Mouse (Mus musculus) hindbrain, embryonic 10.5 days (tissue): ENCODE measurements around the gene Xaf1. TPM values are rescaled to one million over a fixed set of nuclear protein-coding genes. Genes with fewer than 3 reads are reported as not detected.

Source experiments
- DNase-seq: peaks from one replicate; pipeline ENCODE4 v3.0.0-alpha.2; 2017; ENCODE audit warnings: low spot score
- H3K27ac ChIP-seq: fragments of 300-500 bp; sonication (generic); 2 replicates; pipeline ENCODE4 v1.5.1; 2016; ENCODE audit warnings: mild to moderate bottlenecking, moderate library complexity
- H3K27me3 ChIP-seq: fragments of 300-500 bp; sonication (generic); 2 replicates; pipeline ENCODE4 v1.6.1; 2016; ENCODE audit warnings: mild to moderate bottlenecking; ENCODE audit not compliant: poor library complexity, insufficient read depth, severe bottlenecking
- H3K36me3 ChIP-seq: fragments of 300-500 bp; sonication (generic); 2 replicates; pipeline ENCODE4 v1.6.1; 2016; ENCODE audit warnings: mild to moderate bottlenecking, moderate library complexity
- H3K4me1 ChIP-seq: fragments of 300-500 bp; sonication (generic); replicated peaks from 2 replicates; pipeline ENCODE4 v1.6.1; 2016; ENCODE audit warnings: mild to moderate bottlenecking
- H3K4me3 ChIP-seq: fragments of 300-500 bp; sonication (generic); 2 replicates; pipeline ENCODE4 v1.5.1; 2016; ENCODE audit warnings: mild to moderate bottlenecking, moderate library complexity
- H3K9me3 ChIP-seq: fragments of 300-500 bp; sonication (generic); 2 replicates; pipeline ENCODE4 v1.6.1; 2016; ENCODE audit warnings: mild to moderate bottlenecking, moderate library complexity
- WGBS: fragments of 180-500 bp; shearing (Covaris S2); methylation state at CpG from one replicate; pipeline ENCODE4 v1.1.7; 2016; 5-methylcytosine and 5-hydroxymethylcytosine counted together
- polyA plus RNA-seq: library from polyadenylated mRNA; unstranded; fragments of >200 nt; fragmentation: Nextera tagmentation; extraction: Ambion mirVana; gene quantifications from 2 replicates; pipeline ENCODE4 v1.2.1, GENCODE M21; 2016

Xaf1 gene
- 2.3 and 2.9 TPM in 2 replicates for polyA plus RNA-seq

DNA sequence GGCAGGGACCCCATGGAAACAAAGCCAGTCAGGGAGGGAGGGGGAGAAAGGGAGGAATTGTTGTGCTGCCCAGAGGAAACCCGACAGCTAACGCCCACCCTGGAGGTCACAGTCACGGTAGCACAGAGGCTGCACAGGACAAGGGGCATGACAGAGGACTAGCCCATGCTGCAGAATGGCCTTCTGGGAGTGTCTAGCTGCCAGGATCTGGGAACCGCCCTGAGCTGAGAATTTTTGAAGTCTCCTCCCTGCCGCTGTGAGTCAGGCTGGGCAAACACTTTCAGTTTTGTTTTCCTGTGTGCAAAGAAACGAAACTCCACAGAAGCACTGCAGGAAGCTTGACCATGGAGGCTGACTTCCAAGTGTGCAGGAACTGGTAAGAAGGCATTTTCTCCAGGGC is at the start of gene Xaf1:
TSS of gene Xaf1 (plus strand) at position 296 of the 400 bp plus-strand sequence.
- Histone ChIP-seq H3K27me3 (no peaks in the 10 kb centered on the region), H3K4me1 (peaks cover 11% of the 10 kb centered on the region), H3K36me3 (no peaks in the 10 kb centered on the region), H3K27ac (peak within 1 kb of the TSS; percentile 51), H3K4me3 (no peak within 1 kb of the TSS), H3K9me3 (no peaks in the 10 kb centered on the region)
- DNase-seq: peak; percentile 15
- 27% methylated on average over 6 of the region's 6 CpGs for WGBS

DNA sequence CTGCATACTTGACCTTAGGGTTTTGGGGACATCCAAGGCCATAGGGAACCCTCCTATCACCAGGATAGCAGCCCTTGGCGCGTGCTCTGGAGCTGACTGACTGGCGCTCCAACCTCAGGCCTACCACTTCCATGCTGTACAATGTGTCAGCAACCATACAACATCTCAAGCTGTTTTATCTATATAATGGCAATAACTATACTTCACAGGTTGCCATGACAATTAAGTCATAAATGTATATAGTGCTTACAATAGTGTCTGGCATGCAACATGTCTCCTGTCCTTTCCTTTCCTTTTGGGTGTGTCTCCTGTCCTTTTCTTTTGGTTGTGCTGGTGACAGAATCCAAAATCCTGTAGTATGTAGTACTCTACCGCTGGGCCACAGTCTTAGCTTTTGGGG is 45.8 kb upstream of the Xaf1 start:
- H3K9me3 ChIP-seq: no peaks in the 10 kb centered on the region
- H3K27me3 ChIP-seq: no peaks in the 10 kb centered on the region
- no peaks in the 10 kb centered on the region for H3K4me1 ChIP-seq
- no peak overlapping the region for H3K4me3 ChIP-seq
- H3K27ac ChIP-seq: no peak overlapping the region
- no peak for DNase-seq
- no peaks in the 10 kb centered on the region for H3K36me3 ChIP-seq
- WGBS: 95% methylated on average over 4 of the region's 4 CpGs

DNA sequence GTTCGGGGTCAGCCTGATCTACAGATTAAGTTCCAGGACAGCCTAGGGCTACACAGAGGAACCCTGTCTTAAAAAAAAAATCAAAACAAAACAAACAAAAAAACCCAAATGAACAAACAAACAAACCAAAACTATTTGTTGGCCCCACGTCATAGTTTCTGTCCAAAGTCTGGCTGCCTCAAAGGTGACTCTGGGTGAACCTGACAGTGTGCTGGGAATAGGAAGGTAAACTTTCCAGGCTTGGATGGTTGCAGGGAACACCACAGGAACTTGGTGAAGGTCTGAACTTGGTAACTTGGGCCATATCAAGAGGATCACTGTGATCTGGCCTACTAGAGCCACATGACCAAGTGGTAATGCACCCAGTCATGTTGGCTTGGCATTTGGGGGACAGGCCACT is 45.0 kb upstream of the Xaf1 start:
- H3K4me3 ChIP-seq: no peak overlapping the region
- no peak for DNase-seq
- no peaks in the 10 kb centered on the region for H3K4me1 ChIP-seq
- no peaks in the 10 kb centered on the region for H3K27me3 ChIP-seq
- no peaks in the 10 kb centered on the region for H3K36me3 ChIP-seq
- no peak overlapping the region for H3K27ac ChIP-seq
- 81% methylated on average over 2 of the region's 2 CpGs for whole genome bisulfite sequencing
- H3K9me3 ChIP-seq: no peaks in the 10 kb centered on the region

DNA sequence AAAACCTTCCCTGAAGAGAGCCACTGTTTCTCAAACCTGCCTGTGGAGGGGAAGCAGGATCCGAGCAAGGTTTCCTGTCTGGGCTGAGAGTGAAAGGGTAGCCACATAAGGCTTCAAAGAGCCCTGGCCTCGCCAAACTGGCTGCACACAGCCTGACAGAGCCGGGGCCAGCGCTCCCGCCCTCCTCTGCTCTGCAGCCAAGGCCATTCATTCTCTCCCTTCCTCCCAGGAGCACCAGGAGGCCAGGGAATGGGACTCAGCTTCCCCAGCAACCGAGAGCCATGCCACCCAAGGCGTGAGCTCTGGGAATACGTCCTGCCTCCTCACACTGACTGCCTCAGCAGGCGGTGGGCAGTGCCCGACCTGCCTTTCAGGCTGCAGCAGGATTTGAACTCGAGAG is 35.9 kb upstream of the Xaf1 start:
- Histone ChIP-seq H3K36me3 (no peaks in the 10 kb centered on the region), H3K27me3 (peaks cover 59% of the 10 kb centered on the region), H3K27ac (0 out of 2 replicates have a peak overlapping the region, but pooled peaks have one; percentile 41), H3K4me3 (peak overlapping the region; percentile 55), H3K4me1 (peaks cover 26% of the 10 kb centered on the region), H3K9me3 (no peaks in the 10 kb centered on the region)
- 6% methylated on average over 11 of the region's 11 CpGs for WGBS
- DNase-seq: peak; percentile 18

DNA sequence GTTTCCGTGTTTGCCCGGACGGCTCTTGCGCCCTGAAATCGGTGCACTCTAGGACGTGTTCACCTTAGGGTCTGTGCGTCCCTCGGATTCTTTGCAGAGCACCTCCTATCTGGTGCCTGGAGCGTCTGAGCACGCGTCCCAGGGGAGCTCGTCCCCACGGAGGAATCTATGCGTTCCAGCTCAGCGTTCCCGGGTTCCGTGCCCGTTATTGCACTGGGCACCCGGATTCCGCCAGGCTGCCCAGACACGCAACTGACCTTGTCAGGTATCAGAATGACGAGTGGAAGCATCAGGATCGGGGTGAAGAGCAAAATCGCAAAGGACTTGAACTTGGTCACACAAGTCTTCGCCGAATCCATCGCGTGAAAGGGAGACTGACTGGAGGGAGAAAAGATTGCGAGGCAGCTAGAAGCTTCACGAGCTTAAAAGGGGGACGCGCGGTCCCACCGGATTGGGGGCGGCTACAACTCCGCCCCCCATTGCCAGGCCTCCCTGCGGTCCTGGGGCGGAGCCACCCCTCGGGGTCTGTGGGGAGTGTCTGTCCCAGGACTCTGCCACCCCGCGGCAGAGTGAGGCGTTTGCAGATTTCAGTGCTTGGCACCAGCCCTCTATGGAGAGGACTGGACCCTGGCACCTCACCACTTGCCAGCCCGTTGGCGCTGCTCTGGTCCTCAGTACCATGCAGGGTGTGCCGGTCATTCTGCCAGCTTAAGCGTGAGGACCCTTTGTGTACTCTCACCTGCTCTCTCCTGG is 35.0 kb upstream of the Xaf1 start:
- Histone ChIP-seq H3K36me3 (no peaks in the 10 kb centered on the region), H3K27me3 (peaks cover 59% of the 10 kb centered on the region), H3K4me1 (peaks cover 26% of the 10 kb centered on the region), H3K4me3 (peak overlapping the region; percentile 55), H3K9me3 (no peaks in the 10 kb centered on the region), H3K27ac (peak overlapping the region; percentile 30; the same call in 1 of the 2 replicates)
- peak; percentile 67 for DNase-seq
- 2% methylated on average over 46 of the region's 46 CpGs for WGBS

DNA sequence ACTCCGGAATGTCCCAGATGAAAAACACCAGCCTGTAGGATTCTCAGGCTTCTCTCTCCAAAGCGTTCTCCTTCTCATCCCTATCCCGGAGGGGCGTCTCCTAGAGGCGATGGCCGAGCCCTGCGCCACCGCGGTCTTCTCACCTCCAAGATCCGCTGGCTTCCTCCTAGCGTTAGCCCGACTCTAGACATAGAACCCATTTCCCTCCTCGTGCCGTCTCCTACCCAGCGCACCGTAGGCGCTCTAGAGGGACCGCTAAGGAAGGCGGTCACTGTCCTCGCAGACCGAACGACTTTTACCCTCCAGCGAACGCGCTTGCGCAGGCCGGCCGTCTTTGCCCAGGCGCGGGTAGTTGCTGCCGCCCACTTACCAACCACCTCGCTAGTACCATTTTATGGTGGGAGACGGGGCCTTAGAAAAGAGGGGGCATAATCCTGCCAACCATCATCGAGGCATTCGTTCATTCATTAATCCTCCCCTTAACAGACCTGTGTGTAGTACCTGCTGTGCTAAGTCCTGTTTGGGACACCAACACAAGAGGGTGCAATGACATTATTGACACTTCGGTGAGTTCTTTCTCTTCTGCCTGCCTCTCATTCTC is 34.4 kb upstream of the Xaf1 start, which contains the start of gene Slc13a5:
TSS of gene Slc13a5 (minus strand) at position 263 of the 601 bp plus-strand sequence.
- Histone ChIP-seq H3K27me3 (peaks cover 59% of the 10 kb centered on the region), H3K36me3 (no peaks in the 10 kb centered on the region), H3K4me1 (peaks cover 26% of the 10 kb centered on the region), H3K4me3 (peak within 1 kb of the TSS; percentile 55), H3K27ac (peak within 1 kb of the TSS; percentile 30; the same call in 1 of the 2 replicates), H3K9me3 (no peaks in the 10 kb centered on the region)
- peak; percentile 57 for DNase-seq
- WGBS: 2% methylated on average over 36 of the region's 36 CpGs

DNA sequence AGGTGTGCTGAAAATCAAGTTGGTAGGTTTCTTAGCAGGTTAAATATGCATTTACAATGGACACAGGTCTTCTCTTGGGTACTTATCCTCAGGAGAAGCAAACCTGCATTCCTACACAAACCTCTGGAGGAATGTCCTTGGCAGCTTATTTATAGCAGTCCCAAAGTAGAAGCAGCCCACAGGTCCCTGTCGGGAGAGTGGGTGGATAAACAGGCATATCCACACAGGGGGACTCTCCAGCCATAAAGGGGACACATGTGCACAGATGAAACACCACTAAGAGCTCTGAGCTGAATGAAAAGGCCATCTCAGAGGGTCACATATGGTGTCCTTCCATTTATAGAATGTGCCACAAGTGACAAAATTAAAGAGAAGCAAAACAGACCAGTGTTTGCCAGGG is 29.7 kb upstream of the Xaf1 start:
- no peak overlapping the region for H3K4me3 ChIP-seq
- DNase-seq: no peak
- peaks cover 22% of the 10 kb centered on the region for H3K27me3 ChIP-seq
- 71% methylated on average over 1 of the region's 1 CpGs for WGBS
- H3K4me1 ChIP-seq: peaks cover 7% of the 10 kb centered on the region
- no peaks in the 10 kb centered on the region for H3K36me3 ChIP-seq
- no peak overlapping the region for H3K27ac ChIP-seq
- H3K9me3 ChIP-seq: no peaks in the 10 kb centered on the region

DNA sequence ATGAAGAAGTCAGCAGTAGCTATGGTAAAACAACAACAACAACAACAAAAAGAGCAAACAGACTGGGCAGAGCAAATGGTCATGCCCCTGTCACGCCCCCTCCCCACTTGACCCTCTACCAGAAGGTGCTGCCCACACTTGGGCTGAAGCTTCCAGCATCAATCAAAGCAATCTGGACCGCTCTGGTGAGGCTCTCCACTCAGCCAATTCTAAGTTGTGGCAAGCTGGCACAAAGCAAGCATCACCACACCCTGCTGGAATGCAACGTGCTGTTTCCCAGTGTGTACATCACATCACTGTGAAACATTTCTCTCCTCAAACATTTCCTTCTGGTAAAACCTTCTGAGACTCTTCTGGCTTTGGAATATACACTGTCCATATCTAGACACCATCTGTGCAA is 28.1 kb upstream of the Xaf1 start:
- 76% methylated on average over 3 of the region's 3 CpGs for WGBS

DNA sequence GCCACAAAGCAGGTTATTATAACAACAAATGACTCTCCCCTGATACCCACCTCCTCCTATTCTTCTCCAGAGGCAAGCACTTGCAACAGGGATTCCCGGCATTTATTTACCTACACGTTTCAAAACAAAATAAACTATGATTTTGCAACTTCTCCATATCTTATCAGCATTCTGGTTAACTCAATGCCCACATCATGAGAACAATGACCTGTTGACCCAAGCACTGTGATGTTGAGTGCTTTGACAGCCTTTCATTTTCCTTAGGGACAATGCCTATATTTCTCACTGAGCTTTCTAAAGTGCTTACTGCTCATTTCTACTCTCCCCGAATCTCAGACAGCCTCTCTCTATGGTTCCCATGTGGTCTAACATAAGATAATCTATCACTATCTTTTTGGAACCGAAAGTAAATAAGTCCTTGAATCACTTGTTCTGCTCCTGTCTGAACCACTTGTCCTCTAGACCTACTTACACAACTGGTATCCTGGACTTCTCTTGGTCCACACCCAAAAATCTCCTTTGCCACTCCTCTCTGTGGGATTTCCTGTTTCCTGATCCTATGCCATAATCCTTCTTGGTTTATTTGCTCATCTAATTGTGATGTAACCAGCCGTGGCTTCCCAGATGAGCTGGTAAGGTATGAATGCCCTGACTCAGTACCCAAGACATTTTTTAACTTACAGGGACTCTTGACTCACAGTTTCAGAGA is 20.1 kb upstream of the Xaf1 start:
- no peaks in the 10 kb centered on the region for H3K9me3 ChIP-seq
- H3K27me3 ChIP-seq: no peaks in the 10 kb centered on the region
- no peak for DNase-seq
- no peak overlapping the region for H3K4me3 ChIP-seq
- 85% methylated on average over 5 of the region's 5 CpGs for WGBS
- H3K36me3 ChIP-seq: no peaks in the 10 kb centered on the region
- no peaks in the 10 kb centered on the region for H3K4me1 ChIP-seq
- no peak overlapping the region for H3K27ac ChIP-seq

More for the DNA sequence above, 28.1 kb upstream of the Xaf1 start:
- no peaks in the 10 kb centered on the region for H3K36me3 ChIP-seq
- no peak for DNase-seq
- H3K27ac ChIP-seq: no peak overlapping the region
- H3K27me3 ChIP-seq: peaks cover 6% of the 10 kb centered on the region; the same call in 1 of the 2 replicates
- H3K4me3 ChIP-seq: no peak overlapping the region
- no peaks in the 10 kb centered on the region for H3K9me3 ChIP-seq
- no peaks in the 10 kb centered on the region for H3K4me1 ChIP-seq

DNA sequence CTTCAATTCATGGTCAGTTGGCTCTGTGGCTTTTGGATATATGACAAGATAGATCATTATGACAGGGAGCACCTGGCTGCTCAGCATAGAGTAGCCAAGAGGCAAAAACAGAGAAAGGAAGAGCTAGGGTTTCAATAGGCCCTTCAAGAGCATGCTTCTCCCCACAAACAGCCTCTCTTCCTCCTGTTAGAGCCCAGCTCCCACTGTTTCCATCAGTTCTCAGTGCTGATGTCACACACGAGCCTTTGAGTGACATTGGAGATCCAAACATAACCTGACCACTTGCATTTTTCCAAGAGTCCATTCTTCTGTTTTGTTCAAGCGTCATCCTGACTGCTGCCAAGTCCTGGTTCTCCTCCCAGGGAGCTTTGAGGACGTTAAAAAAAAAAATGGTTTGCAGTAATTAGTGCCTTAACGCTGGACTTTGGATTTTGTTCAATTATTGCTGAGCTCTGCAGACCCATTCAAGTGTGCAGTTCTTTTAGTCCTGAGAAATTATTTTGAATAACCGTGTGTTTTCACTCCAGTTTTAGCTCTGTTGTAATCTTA is 19.5 kb upstream of the Xaf1 start:
- H3K4me1 ChIP-seq: no peaks in the 10 kb centered on the region
- WGBS: 77% methylated on average over 5 of the region's 5 CpGs
- H3K27me3 ChIP-seq: no peaks in the 10 kb centered on the region
- no peak for DNase-seq
- H3K36me3 ChIP-seq: no peaks in the 10 kb centered on the region
- no peaks in the 10 kb centered on the region for H3K9me3 ChIP-seq
- H3K27ac ChIP-seq: no peak overlapping the region
- H3K4me3 ChIP-seq: no peak overlapping the region

DNA sequence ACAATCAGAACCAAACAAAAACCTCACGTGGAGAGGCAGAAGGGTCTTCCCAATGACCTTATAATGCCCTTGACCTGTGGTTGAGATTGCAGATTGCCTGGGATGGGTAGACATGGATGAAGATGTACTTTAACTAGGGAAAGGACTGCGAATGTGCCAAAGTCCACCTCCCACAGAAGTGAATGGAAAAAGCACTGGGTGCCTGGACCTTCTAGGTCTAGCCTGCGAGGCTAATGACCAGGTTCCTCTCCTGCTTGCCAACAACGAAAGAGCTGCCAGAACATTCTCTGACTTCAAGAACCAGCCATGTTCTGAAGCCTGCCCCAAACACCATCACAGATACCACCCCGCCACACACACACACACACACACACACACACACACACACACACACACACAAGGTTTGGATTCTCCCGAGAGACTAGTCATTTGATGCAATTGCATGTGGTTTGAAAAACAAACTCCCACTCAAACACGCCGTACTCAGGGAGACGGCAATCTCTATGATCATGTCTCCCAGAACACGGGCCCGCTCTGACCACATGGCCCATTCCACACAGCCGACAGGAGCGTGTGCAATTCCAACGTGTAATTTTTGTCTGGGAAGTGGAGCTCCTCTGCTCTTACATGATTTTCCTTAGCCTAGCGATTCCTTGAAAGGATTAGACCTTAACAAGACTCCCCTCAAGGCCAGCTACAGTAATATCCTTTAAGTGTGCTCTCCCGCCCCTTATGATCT is 17.8 kb upstream of the Xaf1 start:
- Histone ChIP-seq H3K27me3 (no peaks in the 10 kb centered on the region), H3K27ac (no peak overlapping the region), H3K36me3 (no peaks in the 10 kb centered on the region), H3K4me1 (no peaks in the 10 kb centered on the region), H3K4me3 (no peak overlapping the region), H3K9me3 (no peaks in the 10 kb centered on the region)
- WGBS: 87% methylated on average over 16 of the region's 16 CpGs
- no peak for DNase-seq

DNA sequence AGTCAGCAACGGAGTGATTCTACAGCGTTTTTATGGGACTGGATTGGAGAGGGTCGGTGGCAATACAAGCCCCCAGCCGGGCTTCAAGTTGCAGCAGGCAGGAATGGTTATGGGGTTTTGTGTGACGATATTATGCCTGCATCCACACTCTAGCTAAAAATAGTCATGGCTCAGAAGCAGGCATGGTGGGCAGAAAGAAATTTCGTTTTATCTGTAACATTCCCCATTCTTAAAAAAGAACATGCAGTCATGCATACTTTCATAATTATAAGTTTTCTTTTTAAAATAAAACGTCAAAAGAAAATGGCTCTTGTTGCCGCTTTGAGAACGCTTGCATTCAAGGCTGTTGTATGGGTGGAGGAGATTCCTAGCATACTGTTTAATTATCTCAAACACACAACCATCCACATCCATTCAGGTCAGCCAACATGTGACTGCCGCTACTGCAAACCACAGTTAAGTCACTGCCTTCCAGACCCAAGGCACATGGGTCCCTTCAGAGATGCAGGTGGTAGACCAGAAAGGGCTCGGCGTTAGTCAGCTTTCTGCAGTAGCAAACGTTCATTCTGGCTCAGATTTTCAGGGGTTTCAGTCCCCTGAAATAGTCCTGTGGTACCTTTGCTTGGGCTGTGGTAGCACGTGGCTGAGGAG is 16.8 kb upstream of the Xaf1 start:
- DNase-seq: no peak
- Histone ChIP-seq H3K9me3 (no peaks in the 10 kb centered on the region), H3K36me3 (no peaks in the 10 kb centered on the region), H3K4me1 (no peaks in the 10 kb centered on the region), H3K27ac (no peak overlapping the region), H3K27me3 (no peaks in the 10 kb centered on the region), H3K4me3 (no peak overlapping the region)
- 87% methylated on average over 14 of the region's 14 CpGs for WGBS
